Mouse (Mus musculus): ENCODE results near the gene Fuca1. TPM values are rescaled to one million over a fixed set of nuclear protein-coding genes. Genes with fewer than 3 reads are reported as not detected.

The Fuca1 gene
- polyA plus RNA-seq, 1 experiment from 2014 or later = 63.6 TPM

DNA sequence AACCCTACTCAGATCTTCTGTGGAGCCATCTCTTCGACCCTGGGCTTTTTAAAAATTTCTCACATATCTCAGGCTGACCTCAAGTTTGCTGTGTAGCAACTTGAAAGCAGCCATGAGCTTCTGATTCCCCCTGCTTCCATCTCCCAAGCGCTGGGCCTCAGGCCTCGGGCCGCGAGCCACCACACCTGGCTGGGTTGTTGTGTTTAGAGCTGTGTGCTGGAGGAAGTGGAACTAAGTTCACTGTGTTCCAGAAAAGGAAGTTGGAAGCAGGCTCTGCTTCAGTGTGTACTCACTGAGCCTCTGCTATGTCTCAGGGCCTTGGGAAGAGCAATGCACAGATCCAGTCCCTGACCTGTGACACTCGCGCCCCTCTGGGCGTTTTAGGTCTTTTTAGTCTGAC, 27.6 kb downstream of the Fuca1 start:
- no peak overlapping the region for H3K27ac ChIP-seq (replicated peaks)
- H3K9ac ChIP-seq = no peak overlapping the region
- no peak for ATAC-seq (ENCODE audit: low read depth)
- 0 out of 2 replicates have a peak, but pooled peaks cover 4% of the 10 kb centered on the region for H3K9me3 ChIP-seq
- H3K36me3 ChIP-seq = peaks cover 23% of the 10 kb centered on the region
- no peak overlapping the region for H3K4me3 ChIP-seq
- WGBS = 93% methylated on average over 8 of the region's 8 CpGs
- no peaks in the 10 kb centered on the region for H3K27me3 ChIP-seq
- peaks cover 33% of the 10 kb centered on the region for H3K4me1 ChIP-seq (replicated peaks)
- no peak overlapping the region for H3K4me2 ChIP-seq

- Histone ChIP-seq H3K4me2 (no peak overlapping the region), H3K4me1 (replicated peaks) (peaks cover 33% of the 10 kb centered on the region), H3K4me3 (no peak overlapping the region), H3K9me3 (0 out of 2 replicates have a peak, but pooled peaks cover 4% of the 10 kb centered on the region), H3K27me3 (no peaks in the 10 kb centered on the region), H3K36me3 (peaks cover 29% of the 10 kb centered on the region), H3K9ac (no peak overlapping the region), H3K27ac (replicated peaks) (no peak overlapping the region)
- ATAC-seq (ENCODE audit: low read depth) = no peak
- WGBS = 82% methylated on average over 10 of the region's 10 CpGs
These were observed 28.9 kb downstream of the Fuca1 start for GRCm38 (mm10) chr4:135949475-135949874.

GRCm38 (mm10) chr4:135949911-135950310, 29.4 kb downstream of the Fuca1 start:
- no peaks in the 10 kb centered on the region for H3K27me3 ChIP-seq
- H3K9me3 ChIP-seq = 0 out of 2 replicates have a peak, but pooled peaks cover 4% of the 10 kb centered on the region
- ATAC-seq (ENCODE audit: low read depth) = no peak
- H3K4me2 ChIP-seq = no peak overlapping the region
- no peak overlapping the region for H3K9ac ChIP-seq
- H3K4me1 ChIP-seq (replicated peaks) = peaks cover 33% of the 10 kb centered on the region
- H3K4me3 ChIP-seq = no peak overlapping the region
- H3K36me3 ChIP-seq = peaks cover 33% of the 10 kb centered on the region
- no peak overlapping the region for H3K27ac ChIP-seq (replicated peaks)
- 70% methylated on average over 6 of the region's 6 CpGs for WGBS

GRCm38 (mm10) chr4:135950365-135950764, 29.8 kb downstream of the Fuca1 start:
- Histone ChIP-seq H3K27me3 (no peaks in the 10 kb centered on the region), H3K4me1 (replicated peaks) (peaks cover 33% of the 10 kb centered on the region), H3K36me3 (peaks cover 38% of the 10 kb centered on the region), H3K4me2 (no peak overlapping the region), H3K9ac (no peak overlapping the region), H3K27ac (replicated peaks) (no peak overlapping the region), H3K4me3 (no peak overlapping the region), H3K9me3 (0 out of 2 replicates have a peak, but pooled peaks cover 4% of the 10 kb centered on the region)
- no peak for ATAC-seq (ENCODE audit: low read depth)
- WGBS = 86% methylated on average over 6 of the region's 6 CpGs

- Histone ChIP-seq H3K27me3 (no peaks in the 10 kb centered on the region), H3K9me3 (0 out of 2 replicates have a peak, but pooled peaks cover 4% of the 10 kb centered on the region), H3K9ac (no peak overlapping the region), H3K4me3 (no peak overlapping the region), H3K27ac (replicated peaks) (no peak overlapping the region), H3K4me1 (replicated peaks) (peaks cover 28% of the 10 kb centered on the region), H3K36me3 (peaks cover 48% of the 10 kb centered on the region), H3K4me2 (no peak overlapping the region)
- no peak for ATAC-seq (ENCODE audit: low read depth)
- 95% methylated on average over 3 of the region's 3 CpGs for WGBS
These were observed 31.0 kb downstream of the Fuca1 start for GRCm38 (mm10) chr4:135951505-135951904.

DNA sequence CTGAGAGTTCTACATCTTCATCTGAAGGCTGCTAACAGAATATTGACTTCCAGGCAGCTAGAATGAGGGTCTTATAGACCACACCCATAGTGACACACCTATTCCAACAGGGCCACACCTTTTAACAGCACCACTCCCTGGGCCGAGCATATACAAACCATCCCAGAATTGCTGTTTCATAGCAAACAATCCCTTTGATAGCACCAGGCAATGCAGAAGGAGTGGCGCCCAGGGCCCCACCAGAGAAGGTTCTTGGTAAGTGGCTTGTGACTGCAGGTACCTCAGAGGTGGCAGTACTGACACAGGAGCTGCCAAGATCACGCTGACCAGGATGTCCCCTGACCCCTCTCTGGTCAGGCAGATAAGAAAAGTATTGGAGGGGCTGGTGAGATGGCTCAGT, 32.6 kb downstream of the Fuca1 start:
- WGBS = 95% methylated on average over 3 of the region's 3 CpGs
- Histone ChIP-seq H3K36me3 (peaks cover 61% of the 10 kb centered on the region), H3K9ac (no peak overlapping the region), H3K4me1 (replicated peaks) (peaks cover 14% of the 10 kb centered on the region), H3K9me3 (0 out of 2 replicates have a peak, but pooled peaks cover 4% of the 10 kb centered on the region), H3K4me3 (no peak overlapping the region), H3K27ac (replicated peaks) (no peak overlapping the region), H3K27me3 (no peaks in the 10 kb centered on the region), H3K4me2 (no peak overlapping the region)
- ATAC-seq (ENCODE audit: low read depth) = no peak

- H3K36me3 ChIP-seq = peaks cover 71% of the 10 kb centered on the region
- H3K4me1 ChIP-seq (replicated peaks) = 0 out of 2 replicates have a peak, but pooled peaks cover 6% of the 10 kb centered on the region
- ATAC-seq (ENCODE audit: low read depth) = no peak
- no peak overlapping the region for H3K4me3 ChIP-seq
- no peaks in the 10 kb centered on the region for H3K27me3 ChIP-seq
- 13% methylated on average over 2 of the region's 2 CpGs for WGBS
- H3K9me3 ChIP-seq = 0 out of 2 replicates have a peak, but pooled peaks cover 4% of the 10 kb centered on the region
- H3K4me2 ChIP-seq = no peak overlapping the region
- H3K9ac ChIP-seq = no peak overlapping the region
- H3K27ac ChIP-seq (replicated peaks) = no peak overlapping the region
These were observed 33.7 kb downstream of the Fuca1 start for GRCm38 (mm10) chr4:135954241-135954640.

DNA sequence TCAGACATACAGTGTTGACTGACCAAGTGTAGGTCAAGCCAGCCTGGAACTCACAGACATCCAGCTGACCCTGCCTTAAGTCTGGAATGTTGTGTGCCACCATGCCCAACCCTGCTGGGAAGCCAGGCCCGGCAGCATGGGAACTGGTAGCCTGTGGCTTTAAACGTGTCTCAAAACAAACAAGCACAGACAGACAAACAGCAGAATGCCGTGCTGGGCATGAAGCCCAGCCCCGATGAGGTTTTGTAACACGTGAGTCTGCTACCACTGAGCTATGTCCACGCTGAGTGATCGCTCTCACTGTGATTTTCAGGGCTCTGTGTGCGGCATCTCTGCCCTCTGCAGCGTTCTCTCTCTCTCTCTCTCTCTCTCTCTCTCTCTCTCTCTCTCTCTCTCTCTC, 35.4 kb downstream of the Fuca1 start:
- WGBS = 87% methylated on average over 9 of the region's 9 CpGs
- Histone ChIP-seq H3K9me3 (0 out of 2 replicates have a peak, but pooled peaks cover 4% of the 10 kb centered on the region), H3K27me3 (no peaks in the 10 kb centered on the region), H3K36me3 (peaks cover 86% of the 10 kb centered on the region), H3K27ac (replicated peaks) (no peak overlapping the region), H3K9ac (no peak overlapping the region), H3K4me3 (no peak overlapping the region), H3K4me1 (replicated peaks) (no peaks in the 10 kb centered on the region), H3K4me2 (no peak overlapping the region)
- no peak for ATAC-seq (ENCODE audit: low read depth)

GRCm38 (mm10) chr4:135958354-135958753, 37.8 kb downstream of the Fuca1 start:
- Histone ChIP-seq H3K4me1 (replicated peaks) (peaks cover 7% of the 10 kb centered on the region), H3K27me3 (no peaks in the 10 kb centered on the region), H3K27ac (replicated peaks) (no peak overlapping the region), H3K36me3 (peaks cover 75% of the 10 kb centered on the region), H3K4me2 (no peak overlapping the region), H3K9me3 (no peaks in the 10 kb centered on the region), H3K9ac (no peak overlapping the region), H3K4me3 (no peak overlapping the region)
- no peak for ATAC-seq (ENCODE audit: low read depth)
- WGBS = 61% methylated on average over 8 of the region's 8 CpGs

DNA sequence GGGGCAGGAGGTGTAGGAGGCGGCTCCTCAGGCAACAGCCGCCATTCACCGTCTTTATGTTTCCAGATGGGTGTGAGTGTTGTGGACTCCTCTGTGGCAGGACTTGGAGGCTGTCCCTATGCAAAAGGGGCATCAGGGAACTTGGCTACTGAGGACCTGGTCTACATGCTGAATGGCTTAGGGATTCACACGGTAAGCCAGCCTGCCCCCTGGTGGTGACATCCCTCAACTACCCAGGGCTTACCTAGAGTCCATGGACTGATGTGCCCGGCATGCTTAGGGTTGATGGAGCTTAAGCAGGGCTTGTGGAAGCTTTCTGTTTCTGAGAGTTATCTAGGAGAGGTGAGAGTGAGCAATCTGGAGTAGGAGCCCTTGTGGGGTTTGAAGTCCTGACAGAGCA, 40.2 kb downstream of the Fuca1 start:
- Histone ChIP-seq H3K27ac (replicated peaks) (no peak overlapping the region), H3K4me3 (no peak overlapping the region), H3K36me3 (peaks cover 65% of the 10 kb centered on the region), H3K9me3 (no peaks in the 10 kb centered on the region), H3K4me1 (replicated peaks) (peaks cover 22% of the 10 kb centered on the region), H3K4me2 (no peak overlapping the region), H3K27me3 (no peaks in the 10 kb centered on the region), H3K9ac (no peak overlapping the region)
- no peak for ATAC-seq (ENCODE audit: low read depth)
- 25% methylated on average over 5 of the region's 5 CpGs for WGBS

DNA sequence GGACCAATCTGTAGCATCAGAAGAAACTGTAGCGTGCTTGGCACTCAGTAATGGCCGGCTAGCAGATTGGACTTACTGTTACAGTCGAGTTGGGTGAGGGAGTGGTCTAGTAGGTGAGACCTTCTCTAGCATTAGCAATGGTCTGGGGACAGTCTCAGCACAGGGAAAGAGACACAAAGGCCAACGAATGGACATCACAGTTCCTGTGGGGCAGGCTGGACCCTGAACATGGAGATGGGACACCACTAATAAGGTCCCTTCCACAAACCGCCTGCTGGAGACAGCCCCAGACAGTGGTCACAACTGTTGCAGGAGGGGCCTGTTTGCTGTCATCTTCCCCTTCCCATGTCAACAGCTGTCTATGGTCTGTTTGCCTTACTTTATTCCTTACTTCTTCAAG, 41.2 kb downstream of the Fuca1 start:
- 90% methylated on average over 5 of the region's 5 CpGs for WGBS
- ATAC-seq (ENCODE audit: low read depth) = no peak
- no peak overlapping the region for H3K27ac ChIP-seq (replicated peaks)
- no peaks in the 10 kb centered on the region for H3K27me3 ChIP-seq
- H3K4me2 ChIP-seq = no peak overlapping the region
- no peak overlapping the region for H3K9ac ChIP-seq
- no peak overlapping the region for H3K4me3 ChIP-seq
- H3K36me3 ChIP-seq = peaks cover 66% of the 10 kb centered on the region
- no peaks in the 10 kb centered on the region for H3K9me3 ChIP-seq
- H3K4me1 ChIP-seq (replicated peaks) = peaks cover 22% of the 10 kb centered on the region

- Histone ChIP-seq H3K9ac (no peak overlapping the region), H3K9me3 (no peaks in the 10 kb centered on the region), H3K4me3 (no peak overlapping the region), H3K27me3 (no peaks in the 10 kb centered on the region), H3K4me1 (replicated peaks) (peaks cover 22% of the 10 kb centered on the region), H3K4me2 (no peak overlapping the region), H3K36me3 (peaks cover 69% of the 10 kb centered on the region), H3K27ac (replicated peaks) (no peak overlapping the region)
- WGBS = 89% methylated on average over 7 of the region's 7 CpGs
- ATAC-seq (ENCODE audit: low read depth) = no peak
These were observed 41.7 kb downstream of the Fuca1 start for GRCm38 (mm10) chr4:135962198-135962597.

- Histone ChIP-seq H3K4me3 (peak overlapping the region; percentile 65), H3K9me3 (no peaks in the 10 kb centered on the region), H3K27ac (replicated peaks) (peak overlapping the region; percentile 92), H3K4me2 (peak overlapping the region; percentile 91), H3K4me1 (replicated peaks) (peaks cover 22% of the 10 kb centered on the region), H3K27me3 (no peaks in the 10 kb centered on the region), H3K9ac (peak overlapping the region; percentile 82), H3K36me3 (peaks cover 69% of the 10 kb centered on the region)
- no peak; the same call in 1 of the 2 replicates for ATAC-seq (ENCODE audit: low read depth)
- 6% methylated on average over 15 of the region's 15 CpGs for WGBS
These were observed 42.4 kb downstream of the Fuca1 start for GRCm38 (mm10) chr4:135962946-135963345.

Data from neural tube, embryonic 13.5 days (tissue).